Mouse (Mus musculus) forebrain, postnatal 0 days (tissue): ENCODE measurements around the gene Tbc1d9b. TPM values are rescaled to one million over a fixed set of nuclear protein-coding genes. Genes with fewer than 3 reads are reported as not detected.

ENCODE experiments used
- ATAC-seq: fragments of 200-750 bp; cut with Nextera tagmentation; 2 replicates; pipeline ENCODE4 v1.8.0; 2017; ENCODE audit warnings: mild to moderate bottlenecking, moderate library complexity
- DNase-seq: peaks from one replicate; pipeline ENCODE4 v3.0.0-alpha.2; 2015
- H3K27ac ChIP-seq: fragments of 300-500 bp; sonication (generic); 2 replicates; pipeline ENCODE4 v1.5.1; 2014; ENCODE audit warnings: low read depth, mild to moderate bottlenecking, antibody characterized with exemption, low read length, moderate library complexity, mixed read lengths
- H3K27me3 ChIP-seq: fragments of 300-500 bp; sonication (generic); 2 replicates; pipeline ENCODE4 v1.6.1; 2014; ENCODE audit warnings: mild to moderate bottlenecking, low read length, mixed read lengths; ENCODE audit not compliant: insufficient read depth
- H3K36me3 ChIP-seq: fragments of 300-500 bp; sonication (generic); 2 replicates; pipeline ENCODE4 v1.6.1; 2014; ENCODE audit warnings: mild to moderate bottlenecking, moderate library complexity; ENCODE audit not compliant: insufficient read depth
- H3K4me1 ChIP-seq: fragments of 300-500 bp; sonication (generic); 2 replicates; pipeline ENCODE4 v1.6.1; 2014; ENCODE audit warnings: antibody characterized with exemption; ENCODE audit not compliant: insufficient read depth
- H3K4me2 ChIP-seq: fragments of 300-500 bp; sonication (generic); 2 replicates; pipeline ENCODE4 v1.6.1; 2014; ENCODE audit warnings: low read depth, mild to moderate bottlenecking, moderate library complexity
- H3K4me3 ChIP-seq: fragments of 300-500 bp; sonication (generic); 2 replicates; pipeline ENCODE4 v1.5.1; 2014; ENCODE audit warnings: low read depth, low read length, mixed read lengths
- H3K9ac ChIP-seq: fragments of 300-500 bp; sonication (generic); 2 replicates; pipeline ENCODE4 v1.6.1; 2014; ENCODE audit warnings: mild to moderate bottlenecking
- H3K9me3 ChIP-seq: fragments of 300-500 bp; sonication (generic); 2 replicates; pipeline ENCODE4 v1.6.1; 2016; ENCODE audit warnings: low read length
- CTCF ChIP-seq: sonication (generic); IDR thresholded peaks from 2 replicates; pipeline ENCODE4 v1.5.1; 2016; ENCODE audit warnings: antibody characterized with exemption, control low read depth, low read depth
- WGBS: fragments of 180-500 bp; shearing (Covaris S2); extraction: QIAGEN DNeasy Blood & Tissue Kit; methylation state at CpG from one replicate; pipeline ENCODE4 v1.1.7; 2014; 5-methylcytosine and 5-hydroxymethylcytosine counted together
- polyA plus RNA-seq: library from polyadenylated mRNA; unstranded; fragments of >200 nt; fragmentation: Nextera tagmentation; extraction: Ambion mirVana; gene quantifications from 2 replicates; pipeline ENCODE4 v1.2.1, GENCODE M21; 2015
- total RNA-seq: library from RNA; depleted of rRNA; stranded (reverse); fragments of >200 nt; gene quantifications from 2 replicates; pipeline ENCODE4 v1.2.3, GENCODE M21; 2014; rRNA removed

Gene Tbc1d9b
- total RNA-seq = 59.3 and 66.3 TPM in 2 replicates
- 23.0 and 30.4 TPM in 2 replicates for polyA plus RNA-seq

DNA sequence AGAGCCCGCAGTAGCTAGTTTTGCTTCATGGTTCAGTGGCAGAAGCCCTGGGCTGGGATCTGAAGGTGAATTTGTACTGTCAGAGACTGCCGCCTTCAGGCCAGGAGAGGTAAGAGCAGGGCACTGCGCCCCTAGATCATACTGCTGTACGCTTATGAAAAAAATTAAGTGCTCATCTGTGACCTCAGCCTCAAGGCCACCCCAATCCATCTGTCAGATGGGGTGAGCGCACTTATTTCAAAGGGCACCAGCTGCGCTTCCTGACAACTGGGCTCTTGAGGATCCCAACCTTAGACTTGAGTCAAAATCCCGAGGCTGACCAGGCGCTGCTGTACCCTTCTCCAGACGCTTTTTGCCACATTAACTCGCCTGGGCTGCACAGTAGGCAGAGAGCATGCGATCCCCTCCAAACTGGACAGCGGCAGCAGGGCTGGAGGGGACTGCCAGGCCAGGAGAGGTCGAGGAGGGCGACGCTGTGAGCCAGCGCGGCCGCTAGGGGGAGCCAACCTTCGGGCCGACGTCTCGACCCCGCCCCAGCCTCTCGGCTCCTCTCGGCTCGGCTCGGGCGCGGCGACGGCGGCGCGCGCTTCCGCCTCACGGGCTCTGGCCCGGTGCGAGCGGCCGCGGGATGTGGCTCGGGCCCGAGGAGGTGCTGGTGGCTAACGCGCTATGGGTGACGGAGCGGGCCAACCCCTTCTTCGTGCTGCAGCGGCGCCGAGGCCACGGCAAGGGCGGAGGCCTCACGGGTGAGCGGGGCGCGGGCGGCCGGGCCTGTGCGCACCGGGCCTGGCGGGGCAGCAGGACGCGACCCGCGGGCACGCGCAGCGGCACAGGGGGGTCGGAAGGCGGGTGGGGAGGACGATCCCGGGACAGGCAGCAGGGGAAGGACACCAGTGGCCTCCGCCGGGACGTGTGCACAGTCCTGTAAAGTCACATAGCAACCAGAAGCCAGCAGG, at the start of gene Tbc1d9b:
Gene Tbc1d9b, plus strand, starts transcription at position 586 of the 956 bp plus-strand sequence.
- peaks cover 5% of the 10 kb centered on the region for H3K36me3 ChIP-seq
- 0 out of 2 replicates have a peak, but pooled peaks cover 2% of the 10 kb centered on the region for H3K4me1 ChIP-seq
- peak; percentile 89 for TF ChIP-seq CTCF
- peak within 1 kb of the TSS; percentile 96 for H3K9ac ChIP-seq
- H3K9me3 ChIP-seq = no peaks in the 10 kb centered on the region
- peak within 1 kb of the TSS; percentile 68 for H3K4me3 ChIP-seq
- H3K27me3 ChIP-seq = no peaks in the 10 kb centered on the region
- under 1% methylated on average over 77 of the region's 77 CpGs for WGBS
- H3K4me2 ChIP-seq = peak within 1 kb of the TSS; percentile 89
- peak; percentile 95 for ATAC-seq
- H3K27ac ChIP-seq = peak within 1 kb of the TSS; percentile 83
- peak; percentile 95 for DNase-seq

DNA sequence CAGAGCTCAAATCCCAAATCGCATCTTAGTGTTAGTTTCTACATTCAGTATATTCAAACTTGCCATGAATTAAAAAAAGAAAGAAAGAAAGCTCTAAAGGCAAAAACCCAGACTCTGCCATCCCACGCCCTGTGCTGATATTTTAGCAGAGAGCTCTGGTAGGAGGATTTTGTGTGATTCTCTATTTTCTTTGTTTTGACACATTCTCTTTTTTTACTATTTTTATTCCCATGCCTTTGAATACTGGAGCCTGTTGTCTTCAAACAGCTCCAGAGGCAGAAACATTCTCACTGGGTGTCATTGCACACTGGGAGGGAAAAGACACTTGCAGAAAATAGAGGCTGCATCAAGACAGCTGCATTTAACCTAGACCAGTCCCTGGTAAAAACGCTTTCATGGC, 45.0 kb upstream of the Tbc1d9b start:
- no peaks in the 10 kb centered on the region for H3K4me1 ChIP-seq
- TF ChIP-seq CTCF = no peak
- peaks cover 33% of the 10 kb centered on the region for H3K36me3 ChIP-seq
- no peak for ATAC-seq
- WGBS = 85% methylated on average over 3 of the region's 3 CpGs
- H3K9me3 ChIP-seq = no peaks in the 10 kb centered on the region
- H3K27me3 ChIP-seq = no peaks in the 10 kb centered on the region
- DNase-seq = no peak
- H3K4me3 ChIP-seq = no peak overlapping the region
- H3K9ac ChIP-seq = no peak overlapping the region
- no peak overlapping the region for H3K27ac ChIP-seq
- no peak overlapping the region for H3K4me2 ChIP-seq

DNA sequence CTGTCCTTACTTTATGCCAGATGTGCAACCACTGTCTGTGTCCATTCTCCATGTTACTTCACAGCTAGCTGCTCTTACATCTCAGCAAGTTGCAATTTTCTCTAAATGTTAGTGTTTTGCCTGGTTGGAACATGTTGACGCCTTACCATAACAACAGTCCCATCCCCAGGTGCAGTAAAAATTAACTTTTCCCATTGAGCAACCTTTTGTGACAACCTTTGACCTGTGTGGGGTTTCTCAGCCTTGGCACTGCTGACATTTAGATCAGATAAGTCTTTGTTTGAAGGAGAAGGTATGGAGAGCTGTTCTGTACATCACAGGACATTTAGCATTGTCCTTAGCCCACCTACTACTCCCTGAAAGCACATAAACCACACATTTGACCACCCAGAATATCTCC, 41.4 kb upstream of the Tbc1d9b start:
- no peak for DNase-seq
- Histone ChIP-seq H3K27ac (no peak overlapping the region), H3K4me3 (no peak overlapping the region), H3K4me1 (no peaks in the 10 kb centered on the region), H3K9ac (no peak overlapping the region), H3K9me3 (no peaks in the 10 kb centered on the region), H3K36me3 (peaks cover 54% of the 10 kb centered on the region), H3K27me3 (no peaks in the 10 kb centered on the region), H3K4me2 (no peak overlapping the region)
- ATAC-seq = no peak
- no peak for TF ChIP-seq CTCF
- WGBS = 86% methylated on average over 1 of the region's 1 CpGs

DNA sequence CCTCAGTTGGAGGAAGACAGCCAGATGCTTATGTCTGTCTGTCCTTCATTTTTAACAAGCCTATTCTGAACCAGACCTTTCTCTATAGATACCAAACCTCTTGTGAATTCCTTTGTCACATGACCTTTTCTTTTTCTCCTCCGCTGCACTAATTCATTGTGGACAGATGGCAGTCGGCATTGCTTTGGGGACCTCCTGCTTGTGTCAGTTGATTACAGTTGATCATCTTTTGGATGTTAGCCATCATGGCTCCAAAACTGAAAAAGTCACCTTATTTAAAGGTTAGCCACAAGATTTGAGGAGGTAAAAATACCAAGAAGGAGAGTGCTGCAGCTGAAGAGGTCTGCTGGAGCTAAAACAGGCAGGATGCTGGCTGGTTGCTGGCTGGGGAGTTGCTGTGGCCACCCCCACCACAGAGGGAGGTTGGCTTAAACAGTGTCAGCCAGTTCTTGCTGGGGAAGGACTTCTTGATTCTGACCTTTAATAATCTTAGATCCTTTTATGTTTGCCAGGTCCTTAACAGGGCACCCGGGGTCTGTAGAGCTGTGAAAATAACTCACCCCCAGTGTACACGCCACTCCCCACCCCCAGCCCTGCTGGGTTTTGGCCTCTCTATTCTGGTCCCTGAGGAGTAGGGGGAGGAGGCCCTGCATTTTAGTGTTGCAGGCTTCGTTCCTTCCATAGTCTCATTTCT, 40.1 kb upstream of the Tbc1d9b start:
- no peak overlapping the region for H3K9ac ChIP-seq
- no peak for DNase-seq
- TF ChIP-seq CTCF = no peak
- H3K4me2 ChIP-seq = no peak overlapping the region
- no peak overlapping the region for H3K27ac ChIP-seq
- H3K9me3 ChIP-seq = no peaks in the 10 kb centered on the region
- H3K36me3 ChIP-seq = peaks cover 64% of the 10 kb centered on the region
- H3K4me3 ChIP-seq = no peak overlapping the region
- WGBS = 46% methylated on average over 5 of the region's 5 CpGs
- no peaks in the 10 kb centered on the region for H3K4me1 ChIP-seq
- ATAC-seq = no peak
- no peaks in the 10 kb centered on the region for H3K27me3 ChIP-seq

GRCm38 (mm10) chr11:50091681-50092080, 39.5 kb upstream of the Tbc1d9b start:
- H3K27me3 ChIP-seq = no peaks in the 10 kb centered on the region
- no peak overlapping the region for H3K27ac ChIP-seq
- no peaks in the 10 kb centered on the region for H3K4me1 ChIP-seq
- no peaks in the 10 kb centered on the region for H3K9me3 ChIP-seq
- no peak overlapping the region for H3K4me2 ChIP-seq
- TF ChIP-seq CTCF = no peak
- DNase-seq (no peak), ATAC-seq (no peak)
- no peak overlapping the region for H3K9ac ChIP-seq
- peaks cover 62% of the 10 kb centered on the region for H3K36me3 ChIP-seq
- H3K4me3 ChIP-seq = no peak overlapping the region

GRCm38 (mm10) chr11:50095661-50096060, 35.5 kb upstream of the Tbc1d9b start:
- Histone ChIP-seq H3K9ac (no peak overlapping the region), H3K4me3 (no peak overlapping the region), H3K4me2 (no peak overlapping the region), H3K27me3 (no peaks in the 10 kb centered on the region), H3K9me3 (no peaks in the 10 kb centered on the region), H3K27ac (no peak overlapping the region), H3K36me3 (peaks cover 46% of the 10 kb centered on the region), H3K4me1 (no peaks in the 10 kb centered on the region)
- DNase-seq (no peak), ATAC-seq (no peak)
- 91% methylated on average over 9 of the region's 9 CpGs for WGBS
- no peak for TF ChIP-seq CTCF

DNA sequence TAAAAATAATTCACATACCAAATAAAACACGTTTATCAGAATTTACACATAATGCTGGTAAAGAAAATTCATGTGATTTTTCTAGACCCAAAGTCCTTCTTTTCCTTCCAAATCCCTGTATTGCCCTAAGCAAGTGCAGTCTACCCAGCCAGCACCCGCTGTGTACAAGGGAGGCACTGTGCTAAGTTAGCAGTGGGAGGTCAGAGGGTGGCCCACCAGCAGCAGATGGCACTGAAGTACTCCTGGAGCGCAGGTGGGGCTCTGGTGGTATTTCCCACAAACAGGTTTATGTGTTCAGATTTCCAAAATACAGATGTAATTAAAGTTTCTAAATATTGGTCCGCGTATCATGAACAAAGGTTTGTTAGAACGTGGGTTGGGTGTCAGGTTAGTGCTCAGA, 34.1 kb upstream of the Tbc1d9b start:
- no peak for TF ChIP-seq CTCF
- H3K4me3 ChIP-seq = no peak overlapping the region
- no peaks in the 10 kb centered on the region for H3K27me3 ChIP-seq
- no peak overlapping the region for H3K9ac ChIP-seq
- H3K36me3 ChIP-seq = peaks cover 39% of the 10 kb centered on the region
- H3K9me3 ChIP-seq = no peaks in the 10 kb centered on the region
- H3K4me2 ChIP-seq = no peak overlapping the region
- no peak overlapping the region for H3K27ac ChIP-seq
- ATAC-seq (no peak), DNase-seq (no peak)
- H3K4me1 ChIP-seq = no peaks in the 10 kb centered on the region
- 95% methylated on average over 6 of the region's 6 CpGs for WGBS
